Mouse (Mus musculus): ENCODE data around the gene Vwa3a.

The Vwa3a gene

DNA sequence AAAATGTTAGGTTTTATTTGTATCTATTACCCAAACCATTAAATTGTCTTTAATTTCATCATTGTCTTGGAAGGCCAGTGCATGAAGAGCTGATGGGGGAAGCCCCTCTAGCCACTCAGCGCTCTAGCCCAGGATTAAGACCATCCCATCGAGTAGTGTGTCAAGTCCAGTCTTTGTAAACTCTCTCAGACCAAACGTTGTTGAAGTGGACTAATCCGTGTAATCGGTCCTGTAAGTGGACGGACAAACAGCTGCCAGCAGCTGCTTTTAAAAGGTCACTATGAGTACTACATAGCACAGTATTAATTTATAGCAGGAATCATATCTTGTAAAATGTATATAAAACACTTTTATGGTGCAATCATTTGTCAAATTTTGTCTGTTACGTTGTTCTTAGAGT is 6.2 kb upstream of the Vwa3a start:
- no peak for TF ChIP-seq GATA4 (IDR thresholded peaks at IDR 0.05; ENCODE audit: insufficient replicate concordance, low read length)

DNA sequence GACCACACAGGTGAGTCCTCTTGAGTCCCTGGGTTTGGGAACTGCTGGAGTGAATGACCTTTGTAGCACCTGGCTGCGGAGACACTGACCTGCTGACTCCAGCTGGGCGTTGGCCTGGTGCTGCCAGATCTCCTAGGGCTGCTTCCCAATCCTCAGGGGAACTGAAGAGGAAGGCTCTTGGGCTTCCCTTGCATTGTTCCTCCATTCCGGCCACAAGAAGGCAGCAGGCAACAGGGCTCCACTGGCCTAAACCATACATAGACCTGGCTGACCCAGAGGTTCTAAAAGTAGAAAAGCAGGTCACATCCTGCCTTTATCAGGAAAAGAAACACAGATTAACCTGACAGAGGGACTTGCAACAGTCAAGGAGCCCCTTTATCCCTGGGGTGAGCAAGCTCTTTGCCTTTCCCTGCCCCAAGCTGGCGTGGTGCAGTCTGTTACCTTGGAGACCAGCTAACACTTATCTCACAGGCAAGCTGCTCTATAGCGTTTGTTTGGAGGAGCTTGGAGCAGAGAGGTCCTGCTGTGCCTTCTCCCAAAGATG is 512 bp downstream of the Vwa3a start:
- peak; percentile 13; the same call in 1 of the 2 replicates for TF ChIP-seq GATA4 (IDR thresholded peaks at IDR 0.05; ENCODE audit: insufficient replicate concordance, low read length)

DNA sequence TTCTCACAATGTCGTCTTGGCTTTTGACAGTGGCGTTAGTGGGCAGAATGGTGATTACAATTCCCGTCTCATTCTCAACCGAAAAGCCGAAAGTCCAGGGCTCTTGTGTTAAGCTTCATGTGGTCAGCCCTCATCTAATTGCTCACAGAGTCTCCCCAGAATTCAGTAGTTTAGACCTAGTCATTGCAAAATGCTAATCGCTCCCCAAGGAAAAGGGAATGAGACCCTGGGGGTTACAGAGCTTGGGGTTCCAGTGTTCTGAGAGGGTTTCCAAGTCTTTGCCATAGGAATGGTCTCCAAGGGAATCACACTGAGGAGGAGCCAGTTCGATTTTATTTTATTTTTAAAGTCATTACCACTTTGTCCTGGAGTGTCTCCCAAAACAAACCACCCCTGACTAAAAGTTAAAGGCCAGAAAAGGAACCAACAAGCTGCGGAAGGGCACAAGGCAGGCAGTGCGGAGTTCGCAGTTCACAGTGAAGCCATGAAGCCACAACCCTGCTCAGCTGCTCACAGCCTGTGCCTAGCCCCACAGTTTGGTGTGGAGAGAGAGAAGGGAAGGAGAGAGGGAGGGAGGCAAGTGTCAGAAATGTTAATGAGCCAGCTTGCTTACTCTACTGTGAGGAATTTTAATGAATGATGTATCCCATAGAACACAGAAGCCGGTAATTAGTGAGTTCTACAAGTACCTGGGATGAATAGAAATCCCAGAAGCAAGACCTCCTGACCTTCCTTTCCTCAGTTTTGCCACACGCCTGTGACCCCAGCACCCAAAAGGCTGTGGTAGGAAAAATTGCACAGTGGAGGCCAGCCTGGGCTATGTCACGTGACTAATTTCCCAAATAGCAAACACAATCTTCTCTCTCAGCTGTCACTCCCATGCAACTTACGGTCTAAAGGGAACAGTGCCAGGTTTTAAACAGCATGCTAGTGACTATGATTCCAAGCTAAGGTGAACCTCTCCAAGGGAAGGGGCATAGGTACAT is 4.5 kb downstream of the Vwa3a start:
- no peak for TF ChIP-seq GATA4 (IDR thresholded peaks at IDR 0.05; ENCODE audit: insufficient replicate concordance, low read length)

DNA sequence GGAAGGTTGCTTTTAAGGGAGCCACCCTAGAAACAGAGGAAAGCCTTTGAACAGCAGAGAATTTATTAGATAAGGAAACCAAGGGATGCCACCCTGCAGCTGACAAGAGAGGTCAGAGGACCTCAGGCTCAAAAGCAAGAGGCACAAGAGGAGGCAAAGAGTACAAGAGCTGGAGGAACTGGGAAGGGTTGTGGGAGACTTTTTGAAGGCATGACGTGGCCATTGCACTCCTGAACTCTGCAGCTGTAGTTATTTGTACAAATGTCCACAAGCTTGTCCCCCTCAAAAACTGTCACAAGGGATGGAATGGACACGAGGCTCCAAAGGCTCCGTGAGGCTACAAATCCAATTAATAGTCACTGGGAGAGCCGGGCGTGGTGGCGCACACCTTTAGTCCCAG is 5.5 kb downstream of the Vwa3a start:
- TF ChIP-seq GATA4 (IDR thresholded peaks at IDR 0.05; ENCODE audit: insufficient replicate concordance, low read length), result no peak

DNA sequence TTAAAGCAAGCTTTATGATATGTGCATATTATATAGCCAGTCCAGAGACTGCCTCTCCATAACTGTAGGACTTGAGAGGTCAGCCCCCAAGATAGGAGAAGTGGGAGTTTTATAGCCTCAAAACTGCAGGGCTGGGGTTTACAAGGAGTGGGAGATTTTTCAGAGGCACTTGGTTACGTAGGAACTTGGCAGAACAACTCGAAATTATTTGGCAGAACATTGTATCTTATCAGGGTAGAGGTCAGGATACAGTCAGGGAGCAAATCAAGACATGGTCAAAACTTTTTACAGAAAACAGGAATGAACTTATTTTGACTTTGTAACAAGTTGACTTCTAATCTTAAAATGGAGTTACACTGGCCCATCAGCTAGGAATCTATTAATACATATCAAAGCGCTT is 6.9 kb downstream of the Vwa3a start:
- peak; percentile 92 for TF ChIP-seq GATA4 (IDR thresholded peaks at IDR 0.05; ENCODE audit: insufficient replicate concordance, low read length)

DNA sequence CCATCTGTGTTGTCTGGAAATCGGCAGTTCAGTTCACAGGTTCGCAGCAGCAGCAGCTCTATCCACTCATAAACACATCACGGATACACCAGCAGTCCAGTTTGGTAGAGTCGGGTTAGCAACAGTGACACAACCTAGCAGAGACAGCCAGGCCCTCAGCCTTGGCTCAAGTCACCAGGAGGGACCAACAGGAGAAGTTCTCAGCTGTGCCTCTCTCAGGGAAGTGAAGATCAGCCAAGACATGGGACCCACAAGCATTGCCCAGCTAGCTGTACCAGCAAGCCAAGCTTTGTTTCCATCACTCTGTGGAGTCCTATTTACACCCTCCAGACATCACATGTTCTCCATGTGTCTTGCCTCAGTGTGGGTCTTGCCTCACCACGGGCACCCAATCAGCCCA is 7.7 kb downstream of the Vwa3a start:
- no peak for TF ChIP-seq GATA4 (IDR thresholded peaks at IDR 0.05; ENCODE audit: insufficient replicate concordance, low read length)

DNA sequence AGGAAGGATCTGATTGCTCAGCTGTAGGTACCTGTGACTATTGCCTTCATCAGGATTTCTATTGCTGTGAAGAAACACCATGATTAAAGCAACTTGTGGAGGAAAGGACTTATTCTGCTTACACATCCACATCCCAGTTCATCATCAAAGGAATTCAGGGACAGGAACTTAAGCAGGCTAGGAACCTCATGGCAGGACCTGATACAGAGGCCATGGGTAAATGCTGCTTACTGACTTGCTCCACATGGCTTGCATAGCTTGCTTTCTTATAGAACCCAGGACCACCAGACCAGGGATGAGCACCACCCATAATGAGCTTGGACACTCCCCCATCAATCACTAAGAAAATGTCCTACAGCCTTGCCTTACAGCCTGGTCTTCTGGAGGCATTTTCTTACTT is 9.4 kb downstream of the Vwa3a start:
- TF ChIP-seq GATA4 (IDR thresholded peaks at IDR 0.05; ENCODE audit: insufficient replicate concordance, low read length), result no peak

DNA sequence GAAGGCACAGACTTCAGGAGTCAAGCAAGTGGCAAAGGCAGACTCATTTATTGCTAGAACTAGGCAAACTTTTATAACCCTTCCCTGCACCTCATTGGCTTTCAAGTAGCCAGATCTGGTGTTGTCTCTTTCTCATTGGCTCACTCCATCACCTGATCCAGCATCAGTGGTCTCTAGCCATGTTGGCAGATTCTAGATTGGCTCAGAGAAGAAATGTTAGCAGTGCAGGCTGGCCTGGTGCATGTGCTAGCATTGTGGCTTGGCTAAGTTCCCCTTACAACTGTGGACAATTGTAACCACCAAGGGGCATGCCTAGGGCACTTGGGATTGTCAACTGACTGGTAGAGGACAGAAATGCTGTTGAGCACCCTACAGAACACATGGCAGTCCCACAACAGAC is 12.2 kb downstream of the Vwa3a start:
- TF ChIP-seq GATA4 (IDR thresholded peaks at IDR 0.05; ENCODE audit: insufficient replicate concordance, low read length), result no peak

DNA sequence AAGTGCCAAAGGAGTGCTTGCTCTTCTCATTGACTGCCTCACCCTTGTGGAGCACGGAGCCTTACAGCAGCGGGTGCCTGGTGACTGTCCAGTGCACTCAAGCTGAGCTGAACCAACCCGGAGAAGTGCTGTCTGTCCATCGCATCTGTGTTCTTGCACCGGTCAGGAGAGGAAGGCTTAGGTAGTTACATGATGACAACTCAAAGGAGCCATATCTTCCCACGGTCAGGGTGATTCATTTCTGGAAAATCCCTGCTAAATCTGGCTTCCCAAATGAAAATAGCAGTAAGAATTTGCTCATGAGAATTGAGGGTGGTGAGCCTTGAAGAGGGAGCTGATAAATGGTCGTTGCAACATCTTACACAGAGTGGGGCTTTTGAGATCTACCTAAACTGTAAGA is 12.8 kb downstream of the Vwa3a start:
- TF ChIP-seq GATA4 (IDR thresholded peaks at IDR 0.05; ENCODE audit: insufficient replicate concordance, low read length), result no peak

DNA sequence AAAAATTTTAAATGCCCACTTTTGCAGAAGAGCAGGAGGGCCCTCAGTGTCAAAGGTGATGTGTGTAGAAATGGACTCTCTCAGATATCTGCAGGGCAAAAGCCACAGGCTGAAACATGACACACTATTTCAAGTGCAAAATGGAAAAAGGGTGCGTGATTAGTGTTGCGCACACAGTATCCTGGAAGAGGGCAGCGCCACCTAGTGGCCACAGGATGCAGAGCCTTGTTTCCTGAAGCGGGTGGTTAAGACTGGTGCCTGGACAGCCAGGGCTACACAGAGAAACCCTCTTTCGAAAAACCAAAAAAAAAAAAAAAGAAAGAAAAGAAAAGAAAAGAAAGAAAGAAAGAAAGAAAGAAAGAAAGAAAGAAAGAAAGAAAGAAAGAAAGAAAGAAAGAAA is 15.6 kb downstream of the Vwa3a start:
- TF ChIP-seq GATA4 (IDR thresholded peaks at IDR 0.05; ENCODE audit: insufficient replicate concordance, low read length), result no peak

DNA sequence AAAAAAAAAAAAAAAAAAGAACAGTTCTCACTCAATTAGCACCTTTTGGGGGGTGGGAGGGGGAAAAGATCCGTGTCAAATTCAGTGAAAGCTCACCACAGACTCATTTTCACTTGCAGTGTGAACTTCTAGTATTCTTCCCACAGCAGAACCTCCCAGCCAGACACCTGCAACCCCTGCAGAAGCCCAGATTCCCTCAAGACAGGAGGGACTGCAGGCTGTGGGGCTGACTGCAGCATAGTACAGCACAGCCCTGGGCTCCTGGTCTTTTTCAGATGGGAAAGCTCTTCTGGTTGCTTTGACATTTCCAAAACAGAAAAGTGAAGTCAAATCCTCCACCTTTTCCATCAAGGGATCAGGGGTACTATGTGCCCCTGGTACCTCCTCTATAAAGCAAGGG is 28.3 kb downstream of the Vwa3a start:
- no peak for TF ChIP-seq GATA4 (IDR thresholded peaks at IDR 0.05; ENCODE audit: insufficient replicate concordance, low read length)

DNA sequence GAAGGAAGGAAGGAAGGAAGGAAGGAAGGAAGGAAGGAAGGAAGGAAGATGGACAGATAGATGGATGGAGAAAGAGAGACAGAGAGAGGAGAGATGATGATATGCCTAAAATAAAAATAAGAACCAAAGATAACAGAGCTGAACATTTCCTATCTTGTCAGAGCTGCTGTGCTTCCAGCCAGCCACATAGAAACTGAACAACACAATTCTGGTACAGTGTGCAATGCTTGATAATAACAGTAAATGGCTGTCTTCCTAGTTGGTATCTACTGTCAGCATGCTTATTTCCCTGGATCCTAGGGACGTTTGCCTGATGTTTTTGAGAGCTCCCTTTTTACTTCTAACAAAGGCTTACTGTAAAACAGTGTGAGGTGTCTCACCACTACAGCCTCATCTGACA is 32.3 kb downstream of the Vwa3a start:
- TF ChIP-seq GATA4 (IDR thresholded peaks at IDR 0.05; ENCODE audit: insufficient replicate concordance, low read length), result no peak

DNA sequence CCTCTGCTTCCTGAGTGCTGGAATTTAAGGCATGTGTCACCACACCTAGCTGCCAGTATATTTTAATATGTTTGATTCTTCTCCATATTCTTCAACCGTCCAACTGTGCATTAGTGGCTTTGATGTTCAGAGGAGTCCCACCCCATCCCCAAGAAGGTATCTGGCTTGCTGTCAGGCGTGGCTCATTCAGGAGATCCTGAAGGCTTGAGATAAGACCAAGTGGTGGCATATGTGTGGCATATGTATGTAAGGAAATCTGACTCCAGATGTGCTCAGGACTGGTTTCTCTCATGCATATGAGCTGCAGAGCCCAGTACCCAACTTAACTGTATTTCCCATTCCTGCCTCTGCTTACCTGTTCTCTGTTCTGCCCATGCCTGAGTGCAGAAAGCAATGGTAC is 38.9 kb downstream of the Vwa3a start:
- no peak for TF ChIP-seq GATA4 (IDR thresholded peaks at IDR 0.05; ENCODE audit: insufficient replicate concordance, low read length)

DNA sequence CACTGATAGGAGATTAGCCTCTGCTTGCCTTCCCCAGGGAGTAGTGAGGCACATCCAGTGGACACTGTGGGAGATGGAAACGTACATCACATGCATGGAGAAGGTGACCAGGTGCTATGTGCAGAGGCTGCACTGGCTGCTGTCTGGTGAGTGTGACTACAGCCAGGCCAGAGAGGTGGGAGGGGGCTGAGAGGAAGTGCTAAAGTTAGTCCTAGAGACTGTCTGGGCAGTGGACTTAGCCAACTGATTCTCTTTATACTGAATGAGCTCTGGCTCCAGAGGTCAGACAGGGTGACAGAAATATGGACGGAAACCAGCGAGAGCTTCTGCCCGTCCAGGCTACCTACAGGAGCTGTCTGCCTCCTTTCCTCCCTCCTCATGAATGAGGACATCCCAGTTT is 56.4 kb downstream of the Vwa3a start:
- TF ChIP-seq GATA4 (IDR thresholded peaks at IDR 0.05; ENCODE audit: insufficient replicate concordance, low read length), result no peak

DNA sequence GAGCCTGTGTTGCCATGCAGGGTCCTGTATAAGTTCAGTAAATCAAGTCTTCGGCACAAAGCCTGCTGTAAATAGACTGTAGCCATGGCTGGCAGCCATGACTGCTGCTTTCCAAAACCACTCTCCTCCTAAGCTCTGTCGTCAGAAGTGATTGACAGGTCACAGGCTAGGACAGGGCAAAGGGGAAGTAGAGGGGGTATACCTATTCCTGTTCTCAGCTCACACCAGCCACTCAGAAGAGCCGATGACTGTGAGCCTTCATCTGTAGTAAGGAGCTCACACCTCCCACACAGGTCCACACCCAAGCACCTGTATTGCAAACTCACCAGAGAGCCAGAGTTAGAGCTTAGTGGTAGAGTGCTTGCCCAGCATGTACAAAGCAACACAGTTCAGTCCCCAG is 57.3 kb downstream of the Vwa3a start:
- no peak for TF ChIP-seq GATA4 (IDR thresholded peaks at IDR 0.05; ENCODE audit: insufficient replicate concordance, low read length)

DNA sequence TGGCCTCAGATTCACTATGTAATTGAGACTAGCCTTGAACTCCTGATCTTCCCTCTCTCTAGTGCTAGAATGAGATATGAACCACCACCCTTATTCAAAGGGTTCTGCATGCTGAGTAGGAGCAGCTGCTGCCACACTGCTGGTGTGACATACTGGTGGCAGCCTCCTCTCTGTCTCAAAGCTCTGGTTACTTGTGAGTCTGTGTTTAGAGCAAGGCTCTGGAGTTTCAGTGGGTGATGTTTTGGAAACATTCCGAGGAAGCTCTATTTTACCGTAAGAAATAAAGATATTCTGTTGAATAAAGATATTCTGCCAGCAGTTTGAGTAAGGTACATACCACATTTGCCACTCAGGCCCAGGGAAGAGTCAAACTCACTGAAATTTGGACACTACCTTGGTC is 64.2 kb downstream of the Vwa3a start:
- TF ChIP-seq GATA4 (IDR thresholded peaks at IDR 0.05; ENCODE audit: insufficient replicate concordance, low read length), result no peak

DNA sequence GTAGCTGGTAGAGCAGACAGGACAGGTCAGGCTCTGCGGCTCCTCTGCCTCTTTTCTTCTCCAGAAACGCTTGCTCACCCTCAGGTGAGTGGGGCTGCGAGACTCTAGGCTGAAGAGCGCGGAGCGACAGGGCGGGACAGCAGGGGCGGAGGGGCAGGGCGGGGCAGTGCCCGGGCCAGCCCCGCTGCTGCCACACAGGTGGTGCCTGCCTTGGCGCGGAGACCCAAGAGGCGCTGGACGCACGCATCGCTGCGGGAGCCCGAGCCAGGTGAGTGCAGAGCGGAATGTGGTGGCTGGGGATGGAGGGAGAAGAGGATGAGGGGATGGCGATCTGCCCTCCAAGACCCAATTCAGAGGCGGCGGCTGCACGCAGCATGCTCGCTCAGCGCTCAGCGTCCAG is 70.6 kb downstream of the Vwa3a start:
- no peak for TF ChIP-seq GATA4 (IDR thresholded peaks at IDR 0.05; ENCODE audit: insufficient replicate concordance, low read length)

Measured in liver, adult (tissue).